Comparison of ENCODE assay signal across 9 mouse cellular contexts in the genomic region with DNA sequence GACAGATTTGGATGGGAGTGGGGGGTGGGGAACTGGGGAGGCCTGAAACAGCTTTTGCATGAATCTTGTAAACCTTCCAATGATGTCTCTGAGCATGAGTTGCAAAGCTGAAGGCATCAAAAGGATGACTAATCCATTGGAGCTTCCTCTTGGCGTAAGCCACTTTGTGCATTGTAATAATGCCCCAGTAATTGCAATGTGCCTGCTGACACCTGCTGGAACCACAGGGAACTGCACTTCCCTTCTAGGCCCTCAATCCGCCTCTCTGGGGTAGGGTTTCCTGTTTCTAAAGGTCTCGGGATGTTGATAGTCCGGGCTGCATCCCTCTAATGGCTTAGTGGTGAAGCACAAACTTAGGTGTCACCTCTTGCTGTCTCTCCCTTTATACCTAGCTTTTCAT. TPM values are rescaled to one million over a fixed set of nuclear protein-coding genes. Genes with fewer than 3 reads are reported as not detected.
DNase-seq lines count a peak whose midpoint lies in the region; ATAC-seq and TF ChIP-seq lines count a peak whose summit lies in the region.
"Had no signal": no experiment of that assay in that cellular context is flagged by ENCODE, and none has a peak within 500 bp of the region (broad histone marks: within the 10 kb centered on the region; RNA-seq: fewer than 3 reads in every experiment).

No protein-coding gene starts in this region.

- no peak overlapping the region for H3K4me3 ChIP-seq in lung, embryonic 14.5 days (ENCODE audit: low read depth, low read length)
- H3K4me3 ChIP-seq: lung, embryonic 15.5 days had no signal

- 81% methylated on average over 4 of the region's 4 CpGs for WGBS in lung, embryonic 14.5 days

- no peaks in the 10 kb centered on the region for H3K27me3 ChIP-seq in lung, embryonic 14.5 days (ENCODE audit: insufficient read depth, low read length)
- H3K27me3 ChIP-seq: lung, embryonic 15.5 days had no signal

- intact Hi-C loops in left cerebral cortex, postnatal 10 days (cut with DNase I): no loop called here

- ATAC-seq in lung, embryonic 14.5 days (ENCODE audit: insufficient read depth): no peak

- peak; percentile 59 for TF ChIP-seq CTCF in lung, embryonic 14.5 days (IDR thresholded peaks at IDR 0.05; ENCODE audit: low read depth)

- no peak overlapping the region for H3K4me2 ChIP-seq in lung, embryonic 14.5 days
- H3K4me2 ChIP-seq: lung, embryonic 15.5 days had no signal

- DNase-seq in adrenal gland, postnatal 14 days: peak; percentile 42
- DNase-seq in adrenal gland, adult 2 months: no peak
- DNase-seq in retina, embryonic 14.5 days (ENCODE audit: low spot score): peak; percentile 33
- no peak for DNase-seq in retina, postnatal 1 day
- peak; percentile 46 for DNase-seq in lung, embryonic 14.5 days
- DNase-seq in thymus, postnatal 4 days: peak; percentile 69
- no peak for DNase-seq in adrenal gland, postnatal 10 days
- DNase-seq in left cerebral cortex, postnatal 10 days (ENCODE audit: extremely low spot score in 1 of 2, low spot score in 2 of 2): no peak

- no peaks in the 10 kb centered on the region for H3K9me3 ChIP-seq in lung, embryonic 14.5 days (ENCODE audit: low read depth, low read length)
- H3K9me3 ChIP-seq: lung, embryonic 15.5 days had no signal

- H3K27ac ChIP-seq in lung, embryonic 14.5 days (ENCODE audit: low read depth): no peak overlapping the region
- H3K27ac ChIP-seq: lung, embryonic 15.5 days had no signal

- H3K4me1 ChIP-seq in lung, embryonic 14.5 days (ENCODE audit: insufficient read depth): no peaks in the 10 kb centered on the region
- H3K4me1 ChIP-seq: lung, embryonic 15.5 days had no signal

- H3K36me3 ChIP-seq in lung, embryonic 14.5 days (ENCODE audit: insufficient read depth): no peaks in the 10 kb centered on the region
- H3K36me3 ChIP-seq: lung, embryonic 15.5 days had no signal

- H3K9ac ChIP-seq in lung, embryonic 14.5 days: no peak overlapping the region
- H3K9ac ChIP-seq: lung, embryonic 15.5 days had no signal

RNA-seq across cellular contexts. Expression of a gene that starts 52.3 kb away (rescaled TPM):
- total RNA-seq in adrenal gland, postnatal 14 days (2021): 10.4 and 10.5 TPM in 2 replicates
- total RNA-seq in adrenal gland, adult 2 months (2021): 10 to 100 TPM in 1 of 2 experiments, 1 to 10 TPM in 1; 5.1 to 10.1 TPM
- polyA plus RNA-seq in adrenal gland, adult 2 months (2012; rRNA removed): 1.5 and 1.6 TPM in 2 replicates
- polyA plus RNA-seq in lung, embryonic 14.5 days (2014; fragmentation: Nextera tagmentation; extraction: Ambion mirVana): 29.3 and 30.5 TPM in 2 replicates
- 10 to 100 TPM; 12.5 to 17.3 TPM for total RNA-seq in adrenal gland, postnatal 10 days (2021)
- 100 to 1,000 TPM; 136 to 158 TPM for total RNA-seq in left cerebral cortex, postnatal 10 days (2021)

Comparison
In these comparisons a context has a peak if more than half of its experiments do, and no peak if none do; other contexts are left out.
1. DNase-seq: peak in adrenal gland, postnatal 14 days (single experiment), retina, embryonic 14.5 days (single experiment), lung, embryonic 14.5 days (single experiment) and thymus, postnatal 4 days (single experiment); none in adrenal gland, adult 2 months (single experiment), retina, postnatal 1 day (single experiment), adrenal gland, postnatal 10 days (single experiment) and left cerebral cortex, postnatal 10 days (0 of 2).
2. RNA of a gene that starts 52.3 kb away (total RNA-seq): 136 to 158 TPM in left cerebral cortex, postnatal 10 days; 12.5 to 17.3 TPM in adrenal gland, postnatal 10 days, 10.4 to 10.5 TPM in adrenal gland, postnatal 14 days and 5.1 to 10.1 TPM in adrenal gland, adult 2 months; every median in the first group is over 4 times any median in the second.